Mouse (Mus musculus): Measurements from ENCODE around the gene Tbx20. TPM values are rescaled to one million over a fixed set of nuclear protein-coding genes. Genes with fewer than 3 reads are reported as not detected.
A peak's percentile ranks its signal among the peaks of the same experiment; 100 is the strongest.

The Tbx20 gene
- polyA plus RNA-seq, 1 experiment from 2014 or later = 0.25 TPM

DNA sequence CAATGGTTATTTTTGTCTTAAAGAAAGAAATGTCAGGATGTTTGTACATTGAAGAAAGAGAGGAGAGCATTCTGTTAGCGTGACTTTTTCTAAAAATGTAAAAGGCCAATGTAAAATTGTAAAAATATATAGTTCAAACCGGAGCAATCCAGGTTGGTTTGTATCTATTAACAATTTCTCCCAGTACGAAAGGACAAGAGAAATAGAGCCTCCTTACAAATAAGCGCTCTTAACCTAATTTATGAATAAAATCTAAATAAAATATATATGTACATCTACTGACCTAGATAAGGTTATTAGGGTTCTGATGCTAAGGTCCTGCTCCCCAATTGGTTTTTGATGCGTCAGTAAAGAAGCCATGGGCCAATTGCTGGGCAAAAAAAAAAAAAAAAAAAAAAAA, 29.1 kb downstream of the Tbx20 start:
- WGBS = 87% methylated on average over 5 of the region's 5 CpGs
- H3K27ac ChIP-seq = no peak overlapping the region
- H3K36me3 ChIP-seq (replicated peaks) = no peaks in the 10 kb centered on the region
- no peak for DNase-seq (ENCODE audit: extremely low spot score, low spot score)
- peaks cover 9% of the 10 kb centered on the region; the same call in 1 of the 2 replicates for H3K27me3 ChIP-seq (ENCODE audit: poor library complexity, severe bottlenecking)
- H3K4me3 ChIP-seq = no peak overlapping the region
- no peaks in the 10 kb centered on the region for H3K4me1 ChIP-seq
- no peaks in the 10 kb centered on the region for H3K9me3 ChIP-seq

GRCm38 (mm10) chr9:24701246-24701645, 72.9 kb downstream of the Tbx20 start:
- no peak overlapping the region for H3K4me3 ChIP-seq
- H3K27ac ChIP-seq = no peak overlapping the region
- H3K27me3 ChIP-seq (ENCODE audit: poor library complexity, severe bottlenecking) = peaks cover 11% of the 10 kb centered on the region
- DNase-seq (ENCODE audit: extremely low spot score, low spot score) = no peak
- H3K4me1 ChIP-seq = peaks cover 4% of the 10 kb centered on the region
- peaks cover 10% of the 10 kb centered on the region for H3K9me3 ChIP-seq
- H3K36me3 ChIP-seq (replicated peaks) = no peaks in the 10 kb centered on the region

DNA sequence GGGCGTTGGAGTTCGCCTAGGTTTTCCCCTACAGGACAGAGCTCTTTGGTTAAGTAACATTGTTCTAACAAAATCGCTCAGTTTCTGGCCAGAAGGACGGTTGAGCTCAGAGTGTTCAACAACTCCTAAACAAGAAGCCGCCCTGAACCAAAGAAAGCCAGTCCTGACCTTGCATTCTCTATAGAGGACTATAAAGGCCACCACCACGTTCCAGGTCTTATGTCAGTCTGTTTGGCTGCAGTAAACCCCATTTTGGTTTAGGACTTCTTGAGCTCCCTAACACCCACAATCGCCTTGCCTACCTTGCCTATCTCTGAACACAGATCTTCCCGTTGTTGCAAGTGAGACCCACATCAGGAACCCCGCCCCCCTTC, 77.7 kb downstream of the Tbx20 start:
- Histone ChIP-seq H3K9me3 (peaks cover 10% of the 10 kb centered on the region), H3K27ac (peak overlapping the region; percentile 76; the same call in 1 of the 2 replicates), H3K36me3 (replicated peaks) (no peaks in the 10 kb centered on the region), H3K27me3 (ENCODE audit: poor library complexity, severe bottlenecking) (peaks cover 25% of the 10 kb centered on the region), H3K4me1 (peaks cover 12% of the 10 kb centered on the region), H3K4me3 (peak overlapping the region; percentile 63)
- 15% methylated on average over 9 of the region's 9 CpGs for WGBS
- no peak for DNase-seq (ENCODE audit: extremely low spot score, low spot score)

GRCm38 (mm10) chr9:24695700-24696404, 78.3 kb downstream of the Tbx20 start, which contains the start of gene Dpy19l2:
Gene Dpy19l2, minus strand, starts transcription at chr9:24696293.
- Histone ChIP-seq H3K36me3 (replicated peaks) (no peaks in the 10 kb centered on the region), H3K27me3 (ENCODE audit: poor library complexity, severe bottlenecking) (peaks cover 25% of the 10 kb centered on the region), H3K4me3 (peak within 1 kb of the TSS; percentile 63), H3K9me3 (peaks cover 10% of the 10 kb centered on the region), H3K4me1 (peaks cover 12% of the 10 kb centered on the region), H3K27ac (peak within 1 kb of the TSS; percentile 76)
- peak; percentile 77 for DNase-seq (ENCODE audit: extremely low spot score, low spot score)
- WGBS = 1% methylated on average over 45 of the region's 45 CpGs

Other genes starting within 250 kb of the Tbx20 start
- not detected in 2 replicates for gene Cypt4, start 149.1 kb downstream of the Tbx20 start, polyA plus RNA-seq (2016; fragmentation: Nextera tagmentation; extraction: Ambion mirVana)
- 0.14 and 0.25 TPM in 2 replicates for gene Dpy19l2, start 78.0 kb downstream of the Tbx20 start, polyA plus RNA-seq (2016; fragmentation: Nextera tagmentation; extraction: Ambion mirVana)